Mouse (Mus musculus) forebrain, embryonic 12.5 days (tissue): ENCODE measurements at regions not wholly inside any gene's neighbourhood (a gene's known extent, or its start where the extent isn't known, plus 50 kb on each side); places are given as distances from the start of the nearest gene placed in this dataset.

Source experiments
- ATAC-seq: fragments of 200-750 bp; cut with Nextera tagmentation; 2 replicates; pipeline ENCODE4 v1.8.0; 2017; ENCODE audit warnings: moderate TSS enrichment; ENCODE audit not compliant: low FRiP score
- H3K27ac ChIP-seq: fragments of 300-500 bp; sonication (generic); 2 replicates; pipeline ENCODE4 v1.5.1; 2016; ENCODE audit warnings: mild to moderate bottlenecking
- H3K27me3 ChIP-seq: fragments of 300-500 bp; sonication (generic); 2 replicates; pipeline ENCODE4 v1.6.1; 2016; ENCODE audit warnings: mild to moderate bottlenecking
- H3K36me3 ChIP-seq: fragments of 300-500 bp; sonication (generic); replicated peaks from 2 replicates; pipeline ENCODE4 v1.6.1; 2016; ENCODE audit warnings: mild to moderate bottlenecking
- H3K4me1 ChIP-seq: fragments of 300-500 bp; sonication (generic); 2 replicates; pipeline ENCODE4 v1.6.1; 2016
- H3K4me2 ChIP-seq: fragments of 300-500 bp; sonication (generic); 2 replicates; pipeline ENCODE4 v1.6.1; 2016; ENCODE audit warnings: mild to moderate bottlenecking, moderate library complexity
- H3K4me3 ChIP-seq: fragments of 300-500 bp; sonication (generic); replicated peaks from 2 replicates; pipeline ENCODE4 v1.5.1; 2016; ENCODE audit warnings: mild to moderate bottlenecking
- H3K9ac ChIP-seq: fragments of 300-500 bp; sonication (generic); 2 replicates; pipeline ENCODE4 v1.6.1; 2016; ENCODE audit warnings: mild to moderate bottlenecking
- H3K9me3 ChIP-seq: fragments of 300-500 bp; sonication (generic); 2 replicates; pipeline ENCODE4 v1.6.1; 2016
- WGBS: fragments of 180-500 bp; shearing (Covaris S2); methylation state at CpG from one replicate; pipeline ENCODE4 v1.1.7; 2016; 5-methylcytosine and 5-hydroxymethylcytosine counted together

DNA sequence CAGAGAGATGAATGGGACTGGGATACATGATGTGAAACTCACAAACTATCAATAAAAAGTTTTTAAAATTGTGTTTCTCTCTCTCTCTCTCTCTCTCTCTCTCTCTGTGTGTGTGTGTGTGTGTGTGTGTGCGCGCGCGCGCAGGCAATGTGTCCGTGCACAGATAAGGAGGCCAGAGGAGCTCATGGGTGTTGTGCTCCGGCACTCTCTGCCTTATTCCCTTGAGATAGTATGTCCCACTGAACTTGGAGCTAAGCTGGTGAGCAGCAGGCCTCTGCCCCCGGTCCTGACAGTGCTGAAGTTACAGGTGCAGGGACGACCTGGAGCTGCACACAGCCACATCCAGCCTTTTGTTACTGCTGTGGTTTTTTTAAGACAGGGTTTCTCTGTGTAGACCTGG is 57.9 kb upstream of the Galnt15 start:
- no peak overlapping the region for H3K27ac ChIP-seq
- no peak overlapping the region for H3K4me3 ChIP-seq
- H3K36me3 ChIP-seq, result no peaks in the 10 kb centered on the region
- no peak overlapping the region for H3K9ac ChIP-seq
- H3K4me1 ChIP-seq, result no peaks in the 10 kb centered on the region
- ATAC-seq, result no peak
- no peaks in the 10 kb centered on the region for H3K9me3 ChIP-seq
- no peak overlapping the region for H3K4me2 ChIP-seq
- no peaks in the 10 kb centered on the region for H3K27me3 ChIP-seq
- 92% methylated on average over 9 of the region's 9 CpGs for WGBS

DNA sequence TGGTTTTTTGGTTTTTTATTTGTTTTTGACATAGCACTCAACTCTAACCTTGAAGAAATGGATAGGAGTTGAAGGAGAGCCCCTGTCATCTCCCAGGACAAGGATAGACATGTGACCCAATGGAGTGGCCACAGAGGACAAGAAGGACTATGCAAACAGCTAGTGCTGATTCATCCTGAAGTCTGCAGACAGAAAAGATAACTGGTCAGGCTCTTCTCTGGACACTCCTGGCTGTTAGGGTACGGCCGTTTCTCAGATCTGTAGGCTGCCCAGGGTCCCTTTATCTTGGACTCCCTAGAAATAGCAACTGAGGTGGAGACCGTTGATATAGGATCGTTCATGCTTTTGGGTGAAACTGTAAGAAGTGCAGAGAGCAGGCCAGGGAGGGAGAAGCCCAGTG is 55.1 kb upstream of the Galnt15 start:
- no peak overlapping the region for H3K9ac ChIP-seq

DNA sequence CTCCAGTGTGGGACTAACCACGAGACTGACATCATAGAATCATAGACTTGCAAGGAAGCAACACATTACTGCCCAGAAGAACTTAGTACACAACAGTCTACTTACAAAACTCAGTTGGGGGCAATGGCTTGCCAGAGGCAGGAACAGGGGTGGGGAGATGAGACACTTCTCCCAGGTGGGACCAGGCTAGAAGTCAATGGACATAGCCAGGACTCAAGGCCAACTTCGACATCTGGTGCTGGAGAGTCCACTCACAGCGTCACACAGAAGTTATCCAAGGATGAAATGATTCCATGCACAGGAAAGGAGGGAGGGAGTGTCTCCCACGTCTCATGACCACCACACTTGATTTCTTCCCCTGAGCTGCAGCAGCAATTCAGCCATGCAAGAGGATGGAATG is 50.6 kb upstream of the Galnt15 start:
- no peak for ATAC-seq
- Histone ChIP-seq H3K27ac (no peak overlapping the region), H3K4me2 (no peak overlapping the region), H3K27me3 (no peaks in the 10 kb centered on the region), H3K4me3 (no peak overlapping the region), H3K36me3 (no peaks in the 10 kb centered on the region), H3K9me3 (no peaks in the 10 kb centered on the region), H3K4me1 (no peaks in the 10 kb centered on the region), H3K9ac (no peak overlapping the region)
- 88% methylated on average over 4 of the region's 4 CpGs for WGBS

More for the DNA sequence above, 55.1 kb upstream of the Galnt15 start:
- Histone ChIP-seq H3K4me1 (no peaks in the 10 kb centered on the region), H3K4me3 (no peak overlapping the region), H3K27ac (no peak overlapping the region), H3K4me2 (no peak overlapping the region), H3K36me3 (no peaks in the 10 kb centered on the region), H3K9me3 (no peaks in the 10 kb centered on the region), H3K27me3 (no peaks in the 10 kb centered on the region)
- no peak for ATAC-seq
- 88% methylated on average over 4 of the region's 4 CpGs for WGBS

DNA sequence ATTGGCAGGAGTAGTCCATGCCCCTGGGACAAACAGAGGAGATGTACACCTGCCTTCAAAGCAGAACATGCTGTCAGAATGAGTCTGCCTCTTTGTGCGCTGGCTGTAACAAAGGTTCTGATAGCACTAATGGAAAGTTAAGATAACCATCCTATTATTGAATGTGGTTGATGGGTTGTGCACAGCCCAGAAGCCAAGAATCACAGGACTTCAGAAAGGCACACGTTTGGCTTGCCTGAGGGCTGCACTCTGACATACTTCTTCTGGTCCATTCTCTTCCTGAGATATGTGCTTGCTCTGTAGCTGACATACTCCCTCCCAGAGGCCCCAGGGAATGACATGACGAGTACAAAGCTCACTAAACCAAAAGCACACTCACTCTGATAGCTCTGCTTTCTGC is 50.1 kb upstream of the Galnt15 start:
- no peak overlapping the region for H3K4me3 ChIP-seq
- H3K4me2 ChIP-seq, result no peak overlapping the region
- no peaks in the 10 kb centered on the region for H3K9me3 ChIP-seq
- no peak for ATAC-seq
- WGBS, result 74% methylated on average over 3 of the region's 3 CpGs
- no peak overlapping the region for H3K9ac ChIP-seq
- no peaks in the 10 kb centered on the region for H3K4me1 ChIP-seq
- no peaks in the 10 kb centered on the region for H3K36me3 ChIP-seq
- H3K27ac ChIP-seq, result no peak overlapping the region
- no peaks in the 10 kb centered on the region for H3K27me3 ChIP-seq
